Mouse (Mus musculus) testis, adult 2 months (tissue): ENCODE measurements around the gene Cyp3a11. TPM values are rescaled to one million over a fixed set of nuclear protein-coding genes. Genes with fewer than 3 reads are reported as not detected.
"Not testable (repeated sequence)": the region's sequence is repeated elsewhere in the genome, so short reads cannot be mapped to it uniquely, and the experiment has no call there.

Source experiments
- H3K27ac ChIP-seq: fragments of 200-500 bp; 2 replicates; pipeline ENCODE4 v1.5.1; 2012; ENCODE audit warnings: low read depth, low read length; ENCODE audit not compliant: control insufficient read depth, insufficient read depth
- H3K27me3 ChIP-seq: fragments of 200-500 bp; 2 replicates; pipeline ENCODE4 v1.6.1; 2012; ENCODE audit warnings: mild to moderate bottlenecking, low read length, moderate library complexity; ENCODE audit not compliant: control insufficient read depth, insufficient read depth
- H3K36me3 ChIP-seq: fragments of 200-500 bp; 2 replicates; pipeline ENCODE4 v1.6.1; 2012; ENCODE audit warnings: mild to moderate bottlenecking, low read length; ENCODE audit not compliant: control insufficient read depth, insufficient read depth
- H3K4me1 ChIP-seq: fragments of 200-500 bp; 2 replicates; pipeline ENCODE4 v1.6.1; 2012; ENCODE audit warnings: low read length; ENCODE audit not compliant: control insufficient read depth, insufficient read depth
- H3K4me3 ChIP-seq: fragments of 200-500 bp; 2 replicates; pipeline ENCODE4 v1.5.1; 2012; ENCODE audit warnings: low read depth, mild to moderate bottlenecking, low read length, moderate library complexity, mixed read lengths; ENCODE audit not compliant: control insufficient read depth
- CTCF ChIP-seq: fragments of 200-500 bp; IDR thresholded peaks from 2 replicates; pipeline ENCODE4 v1.5.1; 2012; ENCODE audit warnings: low read depth, mild to moderate bottlenecking, inconsistent platforms, low read length, moderate library complexity; ENCODE audit not compliant: control insufficient read depth, insufficient read depth, insufficient replicate concordance
- POLR2A ChIP-seq: fragments of 200-500 bp; IDR thresholded peaks from 2 replicates; pipeline ENCODE4 v1.6.1; 2012; ENCODE audit warnings: low read depth, mild to moderate bottlenecking, inconsistent platforms, low read length, moderate library complexity; ENCODE audit not compliant: control insufficient read depth
- polyA plus RNA-seq: library from polyadenylated mRNA; depleted of rRNA; stranded (reverse); fragments of >200 nt; gene quantifications from 2 replicates; pipeline ENCODE4 v1.2.3, GENCODE M21; 2012; rRNA removed

The Cyp3a11 gene
- polyA plus RNA-seq, 1 experiment: not detected

GRCm38 (mm10) chr5:145881207-145881606 lies 1.4 kb upstream of the Cyp3a11 start:
- H3K4me3 ChIP-seq: no peak overlapping the region
- no peaks in the 10 kb centered on the region for H3K4me1 ChIP-seq
- H3K27me3 ChIP-seq: no peaks in the 10 kb centered on the region
- H3K36me3 ChIP-seq: no peaks in the 10 kb centered on the region
- no peak for TF ChIP-seq POLR2A
- TF ChIP-seq CTCF: no peak
- H3K27ac ChIP-seq: no peak overlapping the region

- H3K36me3 ChIP-seq, H3K4me1 ChIP-seq, H3K27me3 ChIP-seq, H3K27ac ChIP-seq, H3K4me3 ChIP-seq: not testable (repeated sequence)
Measured at GRCm38 (mm10) chr5:145867433-145867832, 12.3 kb downstream of the Cyp3a11 start.

- not testable (repeated sequence) for H3K4me3 ChIP-seq, H3K27me3 ChIP-seq, H3K36me3 ChIP-seq, H3K27ac ChIP-seq, H3K4me1 ChIP-seq
Measured at GRCm38 (mm10) chr5:145805796-145806195, 74.0 kb downstream of the Cyp3a11 start, which contains the start of gene Cyp3a44. Cyp3a44 (minus strand) TSS chr5:145805874.

Other genes starting within 250 kb of the Cyp3a11 start
- 0.06 and 0.13 TPM in 2 replicates for gene Cyp3a41a, start 159.8 kb downstream of the Cyp3a11 start, polyA plus RNA-seq
- not detected in 2 replicates for gene Cyp3a44, start 74.1 kb downstream of the Cyp3a11 start, polyA plus RNA-seq
- not detected in 2 replicates for gene Cyp3a25, start 129.7 kb upstream of the Cyp3a11 start, polyA plus RNA-seq
- gene Cyp3a59, start 199.3 kb upstream of the Cyp3a11 start, polyA plus RNA-seq: not detected in 2 replicates